ENCODE assay signal across 8 mouse cellular contexts in the genomic region with DNA sequence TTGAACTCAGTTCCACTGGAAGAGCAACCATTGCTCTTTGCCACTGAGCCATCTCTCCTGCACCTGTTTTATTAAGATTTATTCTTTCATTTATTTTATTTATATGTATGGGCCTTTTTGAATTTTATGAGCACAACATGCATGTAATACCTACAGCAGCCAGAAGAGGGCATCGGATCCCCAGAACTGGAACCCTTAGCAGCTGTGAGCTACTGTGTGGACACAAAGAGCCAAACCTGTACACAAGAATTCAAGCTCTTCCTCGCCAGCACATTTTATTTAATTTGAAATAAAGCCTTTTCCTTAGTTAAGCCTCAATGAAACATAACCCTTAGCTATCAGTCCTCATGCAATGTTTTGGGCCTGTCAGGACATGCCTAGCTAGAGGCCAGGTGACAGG.
DNase-seq lines count a peak whose midpoint lies in the region; ATAC-seq and TF ChIP-seq lines count a peak whose summit lies in the region.

No protein-coding gene starts in this region.

- H3K27me3 ChIP-seq in hindbrain, embryonic 11.5 days (ENCODE audit: control insufficient read depth, insufficient read depth, low read length) = no peaks in the 10 kb centered on the region; the same call in none of the 2 replicates
- peaks cover 6% of the 10 kb centered on the region for H3K27me3 ChIP-seq in hindbrain, embryonic 12.5 days
- H3K27me3 ChIP-seq in lung, postnatal 0 days (replicated peaks; ENCODE audit: insufficient read depth, low read length) = no peaks in the 10 kb centered on the region

- DNase-seq in hindbrain, embryonic 11.5 days (ENCODE audit: low spot score) = peak; percentile 70
- DNase-seq in spleen, adult 12 weeks (ENCODE audit: low spot score) = peak; percentile 35
- no peak for DNase-seq in spleen, postnatal 36 days (ENCODE audit: low spot score in 2 of 2)
- peak; percentile 58 for DNase-seq in brain, embryonic 14.5 days (ENCODE audit: low read depth)
- no peak for DNase-seq in lung, postnatal 0 days (ENCODE audit: low spot score)
- DNase-seq in gastrocnemius, postnatal 10 days = no peak

- H3K4me1 ChIP-seq in hindbrain, embryonic 11.5 days (replicated peaks; ENCODE audit: control insufficient read depth, insufficient read depth, low read length) = peaks cover 9% of the 10 kb centered on the region; the same call in 1 of the 2 replicates
- peaks cover 47% of the 10 kb centered on the region for H3K4me1 ChIP-seq in hindbrain, embryonic 12.5 days
- no peaks in the 10 kb centered on the region for H3K4me1 ChIP-seq in lung, postnatal 0 days (ENCODE audit: insufficient read depth, low read depth, low read length)

- H3K36me3 ChIP-seq in hindbrain, embryonic 11.5 days (ENCODE audit: control insufficient read depth, insufficient read depth, low read length) = no peaks in the 10 kb centered on the region
- H3K36me3 ChIP-seq in hindbrain, embryonic 12.5 days = no peaks in the 10 kb centered on the region
- H3K36me3 ChIP-seq in lung, postnatal 0 days (ENCODE audit: insufficient read depth, low read length) = no peaks in the 10 kb centered on the region

- H3K4me2 ChIP-seq in hindbrain, embryonic 11.5 days (replicated peaks; ENCODE audit: low read depth, low read length) = no peak overlapping the region
- no peak overlapping the region for H3K4me2 ChIP-seq in hindbrain, embryonic 12.5 days (replicated peaks)
- no peak overlapping the region for H3K4me2 ChIP-seq in lung, postnatal 0 days (replicated peaks; ENCODE audit: low read depth, low read length)

- H3K27ac ChIP-seq in hindbrain, embryonic 11.5 days (ENCODE audit: low read depth, low read length) = no peak overlapping the region
- H3K27ac ChIP-seq in hindbrain, embryonic 12.5 days = no peak overlapping the region
- H3K27ac ChIP-seq in lung, postnatal 0 days (ENCODE audit: low read length) = no peak overlapping the region

- TF ChIP-seq EP300 in lung, postnatal 0 days (IDR thresholded peaks at IDR 0.05) = no peak

- no peak for TF ChIP-seq POLR2A in brain, embryonic 14.5 days (IDR thresholded peaks at IDR 0.05; ENCODE audit: borderline replicate concordance, extremely low read depth, insufficient read depth, insufficient read length, poor library complexity, severe bottlenecking)

- TF ChIP-seq CTCF in brain, embryonic 14.5 days (IDR thresholded peaks at IDR 0.05; ENCODE audit: borderline replicate concordance, extremely low read depth, insufficient read depth, insufficient read length) = peak; percentile 65; the same call in 1 of the 2 replicates
- peak; percentile 55 for TF ChIP-seq CTCF in lung, postnatal 0 days (IDR thresholded peaks at IDR 0.05)

- H3K4me3 ChIP-seq in hindbrain, embryonic 11.5 days (ENCODE audit: low read depth, low read length) = no peak overlapping the region
- H3K4me3 ChIP-seq in hindbrain, embryonic 12.5 days = no peak overlapping the region
- H3K4me3 ChIP-seq in lung, postnatal 0 days (ENCODE audit: low read depth, low read length) = no peak overlapping the region

- no peak overlapping the region for H3K9ac ChIP-seq in hindbrain, embryonic 11.5 days (ENCODE audit: low read depth, low read length)
- H3K9ac ChIP-seq in hindbrain, embryonic 12.5 days = no peak overlapping the region
- no peak overlapping the region for H3K9ac ChIP-seq in lung, postnatal 0 days (replicated peaks; ENCODE audit: low read depth)

- no peak for ATAC-seq in hindbrain, embryonic 11.5 days (ENCODE audit: low FRiP score)
- no peak for ATAC-seq in hindbrain, embryonic 12.5 days (ENCODE audit: low FRiP score)
- no peak for ATAC-seq in lung, postnatal 0 days
- no peak for ATAC-seq in megakaryocyte, adult 5-6 weeks (ENCODE audit: poor library complexity, severe bottlenecking)

- 55% methylated on average over 2 of the region's 2 CpGs for WGBS in hindbrain, embryonic 11.5 days
- WGBS in hindbrain, embryonic 12.5 days = 46% methylated on average over 2 of the region's 2 CpGs
- 58% methylated on average over 2 of the region's 2 CpGs for WGBS in lung, postnatal 0 days

- no peaks in the 10 kb centered on the region for H3K9me3 ChIP-seq in hindbrain, embryonic 11.5 days (ENCODE audit: control insufficient read depth, low read length)
- no peaks in the 10 kb centered on the region for H3K9me3 ChIP-seq in hindbrain, embryonic 12.5 days (replicated peaks)
- H3K9me3 ChIP-seq in lung, postnatal 0 days (ENCODE audit: low read length) = no peaks in the 10 kb centered on the region

Comparison
In these comparisons a context has a peak if more than half of its experiments do, and no peak if none do; other contexts are left out.
1. DNase-seq: peak in hindbrain, embryonic 11.5 days (single experiment), spleen, adult 12 weeks (single experiment) and brain, embryonic 14.5 days (single experiment); none in spleen, postnatal 36 days (0 of 2), lung, postnatal 0 days (single experiment) and gastrocnemius, postnatal 10 days (single experiment).